ENCODE assay signal across 8 mouse cellular contexts in genomic region chr11:22860335-22861227, GRCm38 (mm10). TPM values are rescaled to one million over a fixed set of nuclear protein-coding genes. Genes with fewer than 3 reads are reported as not detected.
A peak's percentile ranks its signal among the peaks of the same experiment; 100 is the strongest.
DNase-seq lines count a peak whose midpoint lies in the region; ATAC-seq and TF ChIP-seq lines count a peak whose summit lies in the region.

Gene B3gnt2, minus strand, starts transcription at chr11:22860961.

- no peaks in the 10 kb centered on the region for H3K36me3 ChIP-seq in neural tube, embryonic 11.5 days (ENCODE audit: control insufficient read depth, insufficient read depth, low read length)
- H3K36me3 ChIP-seq in heart, adult 2 months (ENCODE audit: control insufficient read depth, insufficient read depth, low read length) = no peaks in the 10 kb centered on the region
- no peaks in the 10 kb centered on the region for H3K36me3 ChIP-seq in kidney, postnatal 0 days (ENCODE audit: insufficient read depth, low read length)
- H3K36me3 ChIP-seq in lung, embryonic 14.5 days (ENCODE audit: insufficient read depth) = no peaks in the 10 kb centered on the region
- H3K36me3 ChIP-seq in small intestine, adult 2 months (ENCODE audit: control insufficient read depth, insufficient read depth, low read length) = no peaks in the 10 kb centered on the region

- intact Hi-C loops in heart, adult 2 months (cut with DNase I) = loop anchor here (2.0 to 5.0 kb wide), 3 partner anchors 96 to 163 kb away; no protein-coding TSS in a partner anchor

- TF ChIP-seq POLR2A in heart, adult 2 months (IDR thresholded peaks at IDR 0.05; ENCODE audit: insufficient read depth, low read depth, low read length) = no peak
- TF ChIP-seq POLR2A in small intestine, adult 2 months (IDR thresholded peaks at IDR 0.05; ENCODE audit: low read depth, low read length) = no peak

- no peak within 1 kb of the TSS for H3K27ac ChIP-seq in neural tube, embryonic 11.5 days (ENCODE audit: low read depth, low read length)
- H3K27ac ChIP-seq in brown adipose tissue, adult 24 weeks (replicated peaks; ENCODE audit: low read depth, low read length) = peak within 1 kb of the TSS; percentile 89
- H3K27ac ChIP-seq in heart, adult 2 months = peak within 1 kb of the TSS; percentile 91
- peak within 1 kb of the TSS; percentile 90 for H3K27ac ChIP-seq in kidney, postnatal 0 days
- peak within 1 kb of the TSS; percentile 86 for H3K27ac ChIP-seq in lung, embryonic 14.5 days (ENCODE audit: low read depth)
- H3K27ac ChIP-seq in small intestine, adult 2 months (ENCODE audit: insufficient read depth, low read depth, low read length) = peak within 1 kb of the TSS; percentile 84

- WGBS in neural tube, embryonic 11.5 days = 4% methylated on average over 41 of the region's 41 CpGs
- 19% methylated on average over 41 of the region's 41 CpGs for WGBS in heart, adult 2 months
- 6% methylated on average over 40 of the region's 41 CpGs for WGBS in kidney, postnatal 0 days
- 4% methylated on average over 41 of the region's 41 CpGs for WGBS in lung, embryonic 14.5 days
- WGBS in small intestine, adult 2 months = 13% methylated on average over 41 of the region's 41 CpGs

- 0 out of 2 replicates have a peak, but pooled peaks have one; percentile 4 for TF ChIP-seq EP300 in heart, adult 2 months (IDR thresholded peaks at IDR 0.05; ENCODE audit: insufficient read depth, low read depth, low read length)

- H3K4me1 ChIP-seq in neural tube, embryonic 11.5 days (ENCODE audit: control insufficient read depth, insufficient read depth, low read length) = peaks cover 6% of the 10 kb centered on the region; the same call in 1 of the 2 replicates
- H3K4me1 ChIP-seq in brown adipose tissue, adult 24 weeks (ENCODE audit: control insufficient read depth, insufficient read depth, insufficient read length, low read length) = peaks cover 3% of the 10 kb centered on the region; the same call in 1 of the 2 replicates
- peaks cover 2% of the 10 kb centered on the region for H3K4me1 ChIP-seq in heart, adult 2 months (ENCODE audit: control insufficient read depth, insufficient read depth, low read length)
- H3K4me1 ChIP-seq in kidney, postnatal 0 days (replicated peaks; ENCODE audit: insufficient read depth, low read length) = peaks cover 4% of the 10 kb centered on the region; the same call in 1 of the 2 replicates
- no peaks in the 10 kb centered on the region for H3K4me1 ChIP-seq in lung, embryonic 14.5 days (ENCODE audit: insufficient read depth)
- H3K4me1 ChIP-seq in small intestine, adult 2 months (ENCODE audit: control insufficient read depth, insufficient read depth, insufficient read length, low read length) = peaks cover 2% of the 10 kb centered on the region

- no peak for DNase-seq in neural tube, embryonic 11.5 days (ENCODE audit: low spot score)
- DNase-seq in neural tube, embryonic 10.5 days (ENCODE audit: extremely low spot score, low spot score) = no peak
- peak; percentile 66 to 71 for DNase-seq in heart, adult 2 months
- peak; percentile 49 for DNase-seq in kidney, postnatal 0 days (ENCODE audit: low spot score)
- DNase-seq in lung, embryonic 14.5 days = peak; percentile 54
- DNase-seq in frontal cortex, postnatal 36 days (ENCODE audit: low spot score in 2 of 2) = no peak

- peak within 1 kb of the TSS; percentile 52 for H3K9ac ChIP-seq in neural tube, embryonic 11.5 days (ENCODE audit: low read length)
- peak within 1 kb of the TSS; percentile 60 for H3K9ac ChIP-seq in heart, adult 2 months (ENCODE audit: low read depth, low read length)
- H3K9ac ChIP-seq in kidney, postnatal 0 days (ENCODE audit: low read depth, low read length) = peak within 1 kb of the TSS; percentile 91
- H3K9ac ChIP-seq in lung, embryonic 14.5 days = peak within 1 kb of the TSS; percentile 82

- peaks cover 47% of the 10 kb centered on the region for H3K27me3 ChIP-seq in neural tube, embryonic 11.5 days (ENCODE audit: control insufficient read depth, insufficient read depth, low read length)
- no peaks in the 10 kb centered on the region for H3K27me3 ChIP-seq in heart, adult 2 months (ENCODE audit: control insufficient read depth, insufficient read depth, low read length)
- no peaks in the 10 kb centered on the region for H3K27me3 ChIP-seq in kidney, postnatal 0 days (ENCODE audit: insufficient read depth, low read length)
- peaks cover 27% of the 10 kb centered on the region for H3K27me3 ChIP-seq in lung, embryonic 14.5 days (ENCODE audit: insufficient read depth, low read length)
- H3K27me3 ChIP-seq in small intestine, adult 2 months (ENCODE audit: control insufficient read depth, insufficient read depth, low read length) = no peaks in the 10 kb centered on the region

- H3K4me3 ChIP-seq in neural tube, embryonic 11.5 days (ENCODE audit: low read depth, low read length) = peak within 1 kb of the TSS; percentile 65
- peak within 1 kb of the TSS; percentile 86 for H3K4me3 ChIP-seq in brown adipose tissue, adult 24 weeks (ENCODE audit: insufficient read depth, low read depth, low read length)
- H3K4me3 ChIP-seq in heart, adult 2 months = peak within 1 kb of the TSS; percentile 94
- H3K4me3 ChIP-seq in kidney, postnatal 0 days (replicated peaks; ENCODE audit: low read depth, low read length) = peak within 1 kb of the TSS; percentile 87
- peak within 1 kb of the TSS; percentile 73 for H3K4me3 ChIP-seq in lung, embryonic 14.5 days (ENCODE audit: low read depth, low read length)
- peak within 1 kb of the TSS; percentile 93 for H3K4me3 ChIP-seq in small intestine, adult 2 months (ENCODE audit: low read depth, low read length)

- ATAC-seq in neural tube, embryonic 11.5 days (ENCODE audit: insufficient read depth, low FRiP score, low TSS enrichment) = 0 out of 2 replicates have a peak, but pooled peaks have one; percentile 16
- no peak; the same call in 1 of the 2 replicates for ATAC-seq in kidney, postnatal 0 days (replicated peaks; ENCODE audit: low FRiP score, low read depth)
- ATAC-seq in lung, embryonic 14.5 days (ENCODE audit: insufficient read depth) = peak; percentile 15

- H3K9me3 ChIP-seq in neural tube, embryonic 11.5 days (ENCODE audit: control insufficient read depth, low read length) = no peaks in the 10 kb centered on the region
- no peaks in the 10 kb centered on the region for H3K9me3 ChIP-seq in kidney, postnatal 0 days (replicated peaks; ENCODE audit: low read length)
- no peaks in the 10 kb centered on the region for H3K9me3 ChIP-seq in lung, embryonic 14.5 days (ENCODE audit: low read depth, low read length)

- H3K4me2 ChIP-seq in neural tube, embryonic 11.5 days (ENCODE audit: low read depth) = peak within 1 kb of the TSS; percentile 99
- H3K4me2 ChIP-seq in kidney, postnatal 0 days (ENCODE audit: low read length) = peak within 1 kb of the TSS; percentile 98
- peak within 1 kb of the TSS; percentile 96 for H3K4me2 ChIP-seq in lung, embryonic 14.5 days

- no peak for TF ChIP-seq CTCF in heart, adult 2 months (IDR thresholded peaks at IDR 0.05)
- no peak for TF ChIP-seq CTCF in kidney, postnatal 0 days (IDR thresholded peaks at IDR 0.05; ENCODE audit: low read depth)
- TF ChIP-seq CTCF in lung, embryonic 14.5 days (IDR thresholded peaks at IDR 0.05; ENCODE audit: low read depth) = no peak
- no peak for TF ChIP-seq CTCF in small intestine, adult 2 months (IDR thresholded peaks at IDR 0.05; ENCODE audit: extremely low read depth, insufficient read length, insufficient replicate concordance, low read depth, low read length)

- no peaks in the 10 kb centered on the region; the same call in 1 of the 2 replicates for H3K79me2 ChIP-seq in heart, adult 2 months (replicated peaks; ENCODE audit: control insufficient read depth, insufficient read depth, low read length)

RNA-seq across cellular contexts. Expression of gene B3gnt2, which starts in this region (rescaled TPM):
- polyA plus RNA-seq in neural tube, embryonic 11.5 days (2014; fragmentation: Nextera tagmentation; extraction: Ambion mirVana) = 2.0 and 2.1 TPM in 2 replicates
- not detected in 2 replicates for polyA plus RNA-seq in brown adipose tissue, adult 24 weeks (2012; ENCODE audit: insufficient read depth, insufficient read length, missing spikeins)
- 1 to 10 TPM; 3.5 to 6.2 TPM for total RNA-seq in heart, adult 2 months (2021)
- polyA plus RNA-seq in heart, adult 2 months (2012; rRNA removed) = 5.7 and 7.1 TPM in 2 replicates
- polyA plus RNA-seq in kidney, postnatal 0 days (2015; fragmentation: Nextera tagmentation; extraction: Ambion mirVana) = 20.7 and 22.5 TPM in 2 replicates
- 7.2 and 7.5 TPM in 2 replicates for polyA plus RNA-seq in lung, embryonic 14.5 days (2014; fragmentation: Nextera tagmentation; extraction: Ambion mirVana)
- polyA plus RNA-seq in small intestine, adult 2 months (2012; rRNA removed) = 7.2 and 9.7 TPM in 2 replicates

Comparison
In these comparisons a context has a peak if more than half of its experiments do, and no peak if none do; other contexts are left out.
1. DNase-seq: peak in heart, adult 2 months (2 of 2), kidney, postnatal 0 days (single experiment) and lung, embryonic 14.5 days (single experiment); none in neural tube, embryonic 11.5 days (single experiment), neural tube, embryonic 10.5 days (single experiment) and frontal cortex, postnatal 36 days (0 of 2).
2. Peak in every context shown above with its lines, with median percentiles within 50 percentile points of each other: H3K4me2 ChIP-seq, H3K4me3 ChIP-seq and H3K9ac ChIP-seq.